Mouse (Mus musculus) fibroblast of lung, adult 2 months (primary cell): ENCODE results near the gene Mak.

Source experiments
- DNase-seq: peaks from one replicate; pipeline ENCODE4 v3.0.0-alpha.2; 2011; ENCODE audit warnings: low read depth

Mak gene

GRCm38 (mm10) chr13:41071617-41072016, 7.9 kb downstream of the Mak start:
- DNase-seq = no peak

GRCm38 (mm10) chr13:41067618-41068017, 11.9 kb downstream of the Mak start:
- DNase-seq = no peak

GRCm38 (mm10) chr13:41051965-41052364, 27.5 kb downstream of the Mak start:
- no peak for DNase-seq

GRCm38 (mm10) chr13:41047280-41047679, 32.2 kb downstream of the Mak start:
- no peak for DNase-seq

GRCm38 (mm10) chr13:41045901-41046300, 33.6 kb downstream of the Mak start:
- no peak for DNase-seq

- DNase-seq = no peak
These were observed 37.0 kb downstream of the Mak start for GRCm38 (mm10) chr13:41042511-41042910.

GRCm38 (mm10) chr13:41030098-41030497, 49.4 kb downstream of the Mak start:
- DNase-seq = no peak

- no peak for DNase-seq
These were observed 57.4 kb downstream of the Mak start for GRCm38 (mm10) chr13:41022099-41022498.

GRCm38 (mm10) chr13:41021607-41022006, 57.9 kb downstream of the Mak start:
- no peak for DNase-seq

- no peak for DNase-seq
These were observed 59.0 kb downstream of the Mak start for GRCm38 (mm10) chr13:41020494-41020893.

- DNase-seq = no peak
These were observed 60.5 kb downstream of the Mak start for GRCm38 (mm10) chr13:41018756-41019591.

GRCm38 (mm10) chr13:41018236-41018635, 61.3 kb downstream of the Mak start:
- DNase-seq = no peak

- no peak for DNase-seq
These were observed 61.7 kb downstream of the Mak start for GRCm38 (mm10) chr13:41017832-41018231.

- no peak for DNase-seq
These were observed 62.6 kb downstream of the Mak start for GRCm38 (mm10) chr13:41016797-41017405.

- DNase-seq = peak; percentile 81
These were observed 63.5 kb downstream of the Mak start, which contains the start of gene Tmem14c for GRCm38 (mm10) chr13:41015829-41016634. Gene Tmem14c, plus strand, starts transcription at chr13:41016292.

GRCm38 (mm10) chr13:41008946-41009345, 70.6 kb downstream of the Mak start:
- no peak for DNase-seq

- no peak for DNase-seq
These were observed 71.2 kb downstream of the Mak start for GRCm38 (mm10) chr13:41008271-41008670.

- no peak for DNase-seq
These were observed 73.3 kb downstream of the Mak start for GRCm38 (mm10) chr13:41006244-41006643.

GRCm38 (mm10) chr13:41002001-41002400, 77.5 kb downstream of the Mak start:
- no peak for DNase-seq

GRCm38 (mm10) chr13:41000926-41001639, 78.4 kb downstream of the Mak start, which contains the start of gene Pak1ip1:
Gene Pak1ip1, plus strand, starts transcription at chr13:41001023.
- DNase-seq = peak; percentile 79

- no peak for DNase-seq
These were observed 79.2 kb downstream of the Mak start for GRCm38 (mm10) chr13:41000140-41000925.
